Mouse (Mus musculus) liver, adult 2 months (tissue): ENCODE data around the gene Sh3bp2.

Source experiments
- CTCF ChIP-seq: fragments of 200-500 bp; IDR thresholded peaks from 2 replicates; pipeline ENCODE4 v1.5.1; 2011; ENCODE audit warnings: low read depth, low read length, control low read depth
- POLR2A ChIP-seq: fragments of 200-500 bp; IDR thresholded peaks from 2 replicates; pipeline ENCODE4 v1.6.1; 2011; ENCODE audit warnings: low read length, control low read depth; ENCODE audit not compliant: insufficient read depth; ENCODE audit errors: extremely low read depth

DNA sequence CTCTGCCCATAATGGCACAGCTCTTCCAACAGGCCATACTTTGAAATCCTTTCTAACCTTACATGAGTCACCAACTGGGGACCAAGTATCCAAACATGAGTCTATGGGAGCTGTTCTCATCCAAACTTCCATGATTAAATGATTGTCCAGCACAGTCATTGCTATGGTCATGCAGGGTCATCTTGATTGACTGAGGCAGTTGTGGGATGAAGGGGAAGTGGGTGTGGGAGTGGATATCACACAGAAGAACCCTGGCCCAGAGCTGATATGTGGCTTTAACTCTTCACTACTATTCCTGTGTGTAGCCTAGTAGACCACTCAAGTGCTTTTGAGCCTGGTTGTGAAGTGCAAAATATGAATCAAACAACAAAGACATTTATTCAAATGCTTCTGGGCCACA, 10.5 kb upstream of the Sh3bp2 start:
- TF ChIP-seq CTCF (no peak), POLR2A (no peak)
